In genomic region chr17:34611050-34611449, GRCm38 (mm10) we compare ENCODE assay signal across 20 mouse cellular contexts.
"Had no signal": no experiment of that assay in that cellular context is flagged by ENCODE, and none has a peak within 500 bp of the region (broad histone marks: within the 10 kb centered on the region; RNA-seq: fewer than 3 reads in every experiment).

No protein-coding gene starts in this region.

- H3K4me2 ChIP-seq: limb, embryonic 15.5 days; liver, embryonic 11.5 days; lung, embryonic 14.5 days; midbrain, embryonic 13.5 days; neural tube, embryonic 12.5 days; neural tube, embryonic 15.5 days had no signal

- H3K27me3 ChIP-seq: limb, embryonic 15.5 days; midbrain, embryonic 13.5 days; neural tube, embryonic 12.5 days; neural tube, embryonic 15.5 days had no signal

- ATAC-seq: liver, postnatal 0 days; lung, postnatal 0 days; midbrain, embryonic 13.5 days had no signal

- H3K4me3 ChIP-seq: layer of hippocampus, adult 2 months; limb, embryonic 15.5 days; midbrain, embryonic 13.5 days; neural tube, embryonic 12.5 days; neural tube, embryonic 15.5 days had no signal

- DNase-seq: kidney, adult 11 months; kidney, adult 9 months; kidney, postnatal 25 days; layer of hippocampus, adult 9-11 months; liver, postnatal 0 days; lung, embryonic 14.5 days; right cerebral cortex, adult 18-20 months; right cerebral cortex, postnatal 14 days; right cerebral cortex, postnatal 4 days; thymus, postnatal 25 days had no signal

- H3K9ac ChIP-seq: limb, embryonic 15.5 days; liver, embryonic 14.5 days; liver, postnatal 0 days; lung, embryonic 14.5 days; neural tube, embryonic 12.5 days; neural tube, embryonic 15.5 days had no signal

- H3K9me3 ChIP-seq: limb, embryonic 15.5 days; midbrain, embryonic 13.5 days; neural tube, embryonic 12.5 days; neural tube, embryonic 15.5 days had no signal

- H3K27ac ChIP-seq: layer of hippocampus, adult 2 months; limb, embryonic 15.5 days; liver, embryonic 14.5 days; macrophage; midbrain, embryonic 13.5 days; neural tube, embryonic 12.5 days; neural tube, embryonic 15.5 days; stomach, postnatal 0 days had no signal
